Mouse (Mus musculus) heart, postnatal 0 days (tissue): ENCODE results near the gene Has1.

Source experiments
- CTCF ChIP-seq: IDR thresholded peaks from 2 replicates; pipeline ENCODE4 v1.5.1; 2016; ENCODE audit warnings: antibody characterized with exemption, control low read depth, low read depth
- EP300 ChIP-seq: IDR thresholded peaks from 2 replicates; pipeline ENCODE4 v1.6.1; 2016; ENCODE audit warnings: antibody characterized with exemption, low read depth

- TF ChIP-seq CTCF (no peak), EP300 (no peak)
Observed at GRCm38 (mm10) chr17:17829816-17830535, 25.0 kb downstream of the Has1 start.
